Mouse (Mus musculus) gastrocnemius, postnatal 36 days (tissue): ENCODE measurements around the gene Apc2. TPM values are rescaled to one million over a fixed set of nuclear protein-coding genes. Genes with fewer than 3 reads are reported as not detected.

Source experiments
- DNase-seq, 2 experiments: peaks; one replicate each; pipeline ENCODE4 v3.0.0; 2022
- intact Hi-C: fragments of 180-260 bp; cut with DNase I; formaldehyde crosslinking; loops from one replicate; pipeline ENCODE4 v1.15.1; 2025
- total RNA-seq, 2 experiments: library from RNA; stranded (reverse); gene quantifications; 2 replicates each; pipeline ENCODE4 v1.2.3; 2021

The Apc2 gene
- total RNA-seq, 2 experiments from 2014 or later = 0.54 to 0.57 TPM

- peak; percentile 98 for DNase-seq
- intact Hi-C loops = no loop called here
Measured at GRCm38 (mm10) chr10:80261585-80261968, 34.2 kb upstream of the Apc2 start.

GRCm38 (mm10) chr10:80262169-80262568, 33.6 kb upstream of the Apc2 start:
- no peak for DNase-seq
- intact Hi-C loops = no loop called here

- intact Hi-C loops = no loop called here
Measured at GRCm38 (mm10) chr10:80262776-80263365, 32.9 kb upstream of the Apc2 start.

GRCm38 (mm10) chr10:80264341-80265148, 31.2 kb upstream of the Apc2 start:
- intact Hi-C loops = no loop called here

More at GRCm38 (mm10) chr10:80262776-80263365, 32.9 kb upstream of the Apc2 start:
- no peak for DNase-seq

GRCm38 (mm10) chr10:80265149-80265486, 30.7 kb upstream of the Apc2 start:
- intact Hi-C loops = no loop called here
- DNase-seq = no peak

More at GRCm38 (mm10) chr10:80264341-80265148, 31.2 kb upstream of the Apc2 start:
- DNase-seq = peak; percentile 98 to 99

- intact Hi-C loops = no loop called here
- no peak for DNase-seq
Measured at GRCm38 (mm10) chr10:80270099-80270498, 25.7 kb upstream of the Apc2 start.

GRCm38 (mm10) chr10:80270734-80271181, 25.0 kb upstream of the Apc2 start:
- peak in 1 of 2 experiments; percentile 12 for DNase-seq
- intact Hi-C loops = no loop called here

GRCm38 (mm10) chr10:80271186-80271843, 24.5 kb upstream of the Apc2 start:
- intact Hi-C loops = no loop called here
- peak in 1 of 2 experiments; percentile 14 for DNase-seq

GRCm38 (mm10) chr10:80271870-80272585, 23.7 kb upstream of the Apc2 start:
- intact Hi-C loops = no loop called here
- DNase-seq = peak in 1 of 2 experiments; percentile 14

- intact Hi-C loops = no loop called here
- DNase-seq = no peak
Measured at GRCm38 (mm10) chr10:80273847-80274246, 21.9 kb upstream of the Apc2 start.

GRCm38 (mm10) chr10:80276238-80276637, 19.5 kb upstream of the Apc2 start:
- intact Hi-C loops = no loop called here
- DNase-seq = no peak

GRCm38 (mm10) chr10:80278390-80278789, 17.4 kb upstream of the Apc2 start:
- intact Hi-C loops = no loop called here
- no peak for DNase-seq

- no peak for DNase-seq
- intact Hi-C loops = no loop called here
Measured at GRCm38 (mm10) chr10:80279273-80279672, 16.5 kb upstream of the Apc2 start.

GRCm38 (mm10) chr10:80281304-80281703, 14.5 kb upstream of the Apc2 start:
- no peak for DNase-seq
- intact Hi-C loops = no loop called here

- intact Hi-C loops = no loop called here
- DNase-seq = no peak
Measured at GRCm38 (mm10) chr10:80281921-80282371, 13.8 kb upstream of the Apc2 start.

GRCm38 (mm10) chr10:80282481-80283441, 13.0 kb upstream of the Apc2 start:
- intact Hi-C loops = no loop called here
- DNase-seq = no peak

GRCm38 (mm10) chr10:80285222-80286070, 10.3 kb upstream of the Apc2 start:
- intact Hi-C loops = no loop called here
- no peak for DNase-seq

- intact Hi-C loops = no loop called here
- DNase-seq = no peak
Measured at GRCm38 (mm10) chr10:80288097-80288496, 7.7 kb upstream of the Apc2 start.

GRCm38 (mm10) chr10:80288657-80289056, 7.1 kb upstream of the Apc2 start:
- DNase-seq = no peak
- intact Hi-C loops = no loop called here
